Mouse (Mus musculus) spleen, postnatal 4 days (tissue): Measurements from ENCODE around the gene 1700001O22Rik.
A peak's percentile ranks its signal among the peaks of the same experiment; 100 is the strongest.

Experiments
- DNase-seq, 2 experiments: peaks; one replicate each; pipeline ENCODE4 v3.0.0; 2022; ENCODE audit warnings: low spot score in 2 of 2

The 1700001O22Rik gene

GRCm38 (mm10) chr2:30803604-30804003 is at the start of gene 1700001O22Rik:
Gene 1700001O22Rik, minus strand, starts transcription at chr2:30803661.
- no peak for DNase-seq

- DNase-seq, result no peak
Observed at GRCm38 (mm10) chr2:30852771-30853313, 49.4 kb upstream of the 1700001O22Rik start.

- DNase-seq, result no peak
Observed at GRCm38 (mm10) chr2:30850581-30850980, 47.1 kb upstream of the 1700001O22Rik start.

GRCm38 (mm10) chr2:30848184-30848583 is 44.7 kb upstream of the 1700001O22Rik start:
- DNase-seq, result no peak

GRCm38 (mm10) chr2:30846723-30847122 is 43.3 kb upstream of the 1700001O22Rik start:
- no peak for DNase-seq

- no peak for DNase-seq
Observed at GRCm38 (mm10) chr2:30846236-30846635, 42.8 kb upstream of the 1700001O22Rik start.

- no peak for DNase-seq
Observed at GRCm38 (mm10) chr2:30845152-30846070, 42.0 kb upstream of the 1700001O22Rik start.

- no peak for DNase-seq
Observed at GRCm38 (mm10) chr2:30842615-30843014, 39.2 kb upstream of the 1700001O22Rik start.

GRCm38 (mm10) chr2:30836238-30836990 is 33.0 kb upstream of the 1700001O22Rik start:
- DNase-seq, result no peak

GRCm38 (mm10) chr2:30834373-30835022 is 31.0 kb upstream of the 1700001O22Rik start, which contains the start of gene Prrx2:
Gene Prrx2, plus strand, starts transcription at chr2:30834972.
- no peak for DNase-seq

- no peak for DNase-seq
Observed at GRCm38 (mm10) chr2:30833644-30834043, 30.2 kb upstream of the 1700001O22Rik start.

GRCm38 (mm10) chr2:30830283-30830795 is 26.9 kb upstream of the 1700001O22Rik start, which contains the start of gene Asb6:
Gene Asb6, minus strand, starts transcription at chr2:30830333.
- DNase-seq, result no peak

GRCm38 (mm10) chr2:30829315-30829714 is 25.9 kb upstream of the 1700001O22Rik start:
- DNase-seq, result peak; percentile 73 to 85

- DNase-seq, result peak; percentile 98 to 100
Observed at GRCm38 (mm10) chr2:30827749-30828475, 24.5 kb upstream of the 1700001O22Rik start.

- DNase-seq, result peak; percentile 85 to 90
Observed at GRCm38 (mm10) chr2:30826825-30827748, 23.6 kb upstream of the 1700001O22Rik start.

- peak in 1 of 2 experiments; percentile 24 for DNase-seq
Observed at GRCm38 (mm10) chr2:30823385-30824153, 20.1 kb upstream of the 1700001O22Rik start.

GRCm38 (mm10) chr2:30822460-30822859 is 19.0 kb upstream of the 1700001O22Rik start:
- no peak for DNase-seq

GRCm38 (mm10) chr2:30821073-30821472 is 17.6 kb upstream of the 1700001O22Rik start:
- DNase-seq, result no peak

GRCm38 (mm10) chr2:30819873-30820272 is 16.4 kb upstream of the 1700001O22Rik start:
- DNase-seq, result no peak
